Mouse (Mus musculus): ENCODE results near the gene Fubp1.

GRCm38 (mm10) chr3:152271876-152272275 is 61.7 kb downstream of the Fubp1 start:
- no peak for TF ChIP-seq CTCF (IDR thresholded peaks at IDR 0.05; ENCODE audit: control insufficient read depth, insufficient read depth, insufficient read length)
- no peak for TF ChIP-seq MYOD1 (IDR thresholded peaks at IDR 0.05; ENCODE audit: control insufficient read depth, insufficient read length, low read depth)

Data from C2C12 (cell line).